Mouse (Mus musculus) embryonic facial prominence, embryonic 13.5 days (tissue): Measurements from ENCODE around the gene Cyth1. TPM values are rescaled to one million over a fixed set of nuclear protein-coding genes. Genes with fewer than 3 reads are reported as not detected.

Experiments used
- ATAC-seq: fragments of 200-750 bp; cut with Nextera tagmentation; 2 replicates; pipeline ENCODE4 v1.8.0; 2017; ENCODE audit warnings: low read depth; ENCODE audit not compliant: insufficient number of reproducible peaks, insufficient read depth, low FRiP score, low TSS enrichment
- H3K27ac ChIP-seq: fragments of 300-500 bp; sonication (generic); 2 replicates; pipeline ENCODE4 v1.5.1; 2015; ENCODE audit warnings: moderate library complexity, mild to moderate bottlenecking, inconsistent platforms
- H3K27me3 ChIP-seq: fragments of 300-500 bp; sonication (generic); 2 replicates; pipeline ENCODE4 v1.6.1; 2015; ENCODE audit warnings: mild to moderate bottlenecking, inconsistent platforms
- H3K36me3 ChIP-seq: fragments of 300-500 bp; sonication (generic); 2 replicates; pipeline ENCODE4 v1.6.1; 2015; ENCODE audit warnings: mild to moderate bottlenecking, inconsistent platforms
- H3K4me1 ChIP-seq: fragments of 300-500 bp; sonication (generic); 2 replicates; pipeline ENCODE4 v1.6.1; 2015; ENCODE audit warnings: inconsistent platforms
- H3K4me2 ChIP-seq: fragments of 300-500 bp; sonication (generic); 2 replicates; pipeline ENCODE4 v1.6.1; 2015; ENCODE audit warnings: moderate library complexity, mild to moderate bottlenecking, inconsistent platforms
- H3K4me3 ChIP-seq: fragments of 300-500 bp; sonication (generic); 2 replicates; pipeline ENCODE4 v1.5.1; 2015; ENCODE audit warnings: mild to moderate bottlenecking, inconsistent platforms
- H3K9ac ChIP-seq: fragments of 300-500 bp; sonication (generic); 2 replicates; pipeline ENCODE4 v1.6.1; 2015; ENCODE audit warnings: mild to moderate bottlenecking, inconsistent platforms
- H3K9me3 ChIP-seq: fragments of 300-500 bp; sonication (generic); 2 replicates; pipeline ENCODE4 v1.6.1; 2016; ENCODE audit warnings: inconsistent platforms
- WGBS: fragments of 180-500 bp; shearing (Covaris S2); methylation state at CpG from one replicate; pipeline ENCODE4 v1.1.7; 2015; ENCODE audit warnings: mixed read lengths; 5-methylcytosine and 5-hydroxymethylcytosine counted together
- polyA plus RNA-seq: library from polyadenylated mRNA; unstranded; fragments of >200 nt; fragmentation: Nextera tagmentation; extraction: Ambion mirVana; gene quantifications from 2 replicates; pipeline ENCODE4 v1.2.1, GENCODE M21; 2015

Cyth1 gene
- polyA plus RNA-seq, result 15.8 and 16.1 TPM in 2 replicates

GRCm38 (mm10) chr11:118248150-118249011 is at the start of gene Cyth1:
Gene Cyth1 (minus strand): TSS chr11:118248592.
- no peaks in the 10 kb centered on the region for H3K27me3 ChIP-seq

GRCm38 (mm10) chr11:118297967-118298366 is 49.6 kb upstream of the Cyth1 start:
- peaks cover 31% of the 10 kb centered on the region for H3K36me3 ChIP-seq
- no peak overlapping the region for H3K4me2 ChIP-seq
- H3K9ac ChIP-seq, result no peak overlapping the region
- no peaks in the 10 kb centered on the region for H3K9me3 ChIP-seq
- H3K27me3 ChIP-seq, result no peaks in the 10 kb centered on the region
- WGBS, result 77% methylated on average over 3 of the region's 3 CpGs
- H3K27ac ChIP-seq, result no peak overlapping the region
- ATAC-seq, result no peak
- H3K4me1 ChIP-seq, result no peaks in the 10 kb centered on the region; the same call in 1 of the 2 replicates
- H3K4me3 ChIP-seq, result no peak overlapping the region

More at GRCm38 (mm10) chr11:118248150-118249011, at the start of gene Cyth1:
- peak within 1 kb of the TSS; percentile 87 for H3K4me3 ChIP-seq
- WGBS, result under 1% methylated on average over 86 of the region's 86 CpGs
- peak within 1 kb of the TSS; percentile 91 for H3K9ac ChIP-seq
- H3K4me2 ChIP-seq, result peak within 1 kb of the TSS; percentile 89
- peaks cover 33% of the 10 kb centered on the region for H3K4me1 ChIP-seq
- H3K36me3 ChIP-seq, result no peaks in the 10 kb centered on the region
- H3K27ac ChIP-seq, result peak within 1 kb of the TSS; percentile 82
- no peaks in the 10 kb centered on the region for H3K9me3 ChIP-seq
- peak; percentile 90 for ATAC-seq

GRCm38 (mm10) chr11:118295026-118295425 is 46.6 kb upstream of the Cyth1 start:
- no peaks in the 10 kb centered on the region for H3K27me3 ChIP-seq
- no peak overlapping the region for H3K4me3 ChIP-seq
- peaks cover 8% of the 10 kb centered on the region; the same call in 1 of the 2 replicates for H3K36me3 ChIP-seq
- no peak for ATAC-seq
- H3K27ac ChIP-seq, result no peak overlapping the region
- peaks cover 4% of the 10 kb centered on the region for H3K4me1 ChIP-seq
- no peak overlapping the region for H3K9ac ChIP-seq
- H3K9me3 ChIP-seq, result no peaks in the 10 kb centered on the region
- H3K4me2 ChIP-seq, result no peak overlapping the region
- WGBS, result 83% methylated on average over 2 of the region's 2 CpGs

- no peak overlapping the region for H3K4me2 ChIP-seq
- ATAC-seq, result no peak
- H3K9me3 ChIP-seq, result no peaks in the 10 kb centered on the region
- peaks cover 15% of the 10 kb centered on the region for H3K4me1 ChIP-seq
- H3K27me3 ChIP-seq, result no peaks in the 10 kb centered on the region
- no peak overlapping the region for H3K9ac ChIP-seq
- WGBS, result 55% methylated on average over 6 of the region's 6 CpGs
- peaks cover 1% of the 10 kb centered on the region for H3K36me3 ChIP-seq
- no peak overlapping the region for H3K4me3 ChIP-seq
- no peak overlapping the region for H3K27ac ChIP-seq
Measured at GRCm38 (mm10) chr11:118292671-118293070, 44.3 kb upstream of the Cyth1 start.

- Histone ChIP-seq H3K27me3 (no peaks in the 10 kb centered on the region), H3K4me3 (peak within 1 kb of the TSS; percentile 95), H3K36me3 (peaks cover 25% of the 10 kb centered on the region), H3K4me2 (peak within 1 kb of the TSS; percentile 94), H3K27ac (peak within 1 kb of the TSS; percentile 90), H3K9me3 (no peaks in the 10 kb centered on the region), H3K9ac (peak within 1 kb of the TSS; percentile 92), H3K4me1 (peaks cover 15% of the 10 kb centered on the region)
- WGBS, result under 1% methylated on average over 68 of the region's 68 CpGs
- peak; percentile 99 for ATAC-seq
Measured at GRCm38 (mm10) chr11:118289999-118290889, 41.9 kb upstream of the Cyth1 start, which contains the start of gene Usp36. Gene Usp36 (minus strand): TSS chr11:118290244.

- Histone ChIP-seq H3K4me3 (peak overlapping the region; percentile 95), H3K27ac (peak overlapping the region; percentile 80), H3K9ac (peak overlapping the region; percentile 92), H3K4me1 (peaks cover 15% of the 10 kb centered on the region), H3K36me3 (peaks cover 31% of the 10 kb centered on the region), H3K4me2 (peak overlapping the region; percentile 94), H3K9me3 (no peaks in the 10 kb centered on the region), H3K27me3 (no peaks in the 10 kb centered on the region)
- 0% methylated on average over 22 of the region's 22 CpGs for WGBS
- ATAC-seq, result no peak
Measured at GRCm38 (mm10) chr11:118289562-118289961, 41.2 kb upstream of the Cyth1 start.

GRCm38 (mm10) chr11:118289037-118289511 is 40.7 kb upstream of the Cyth1 start:
- Histone ChIP-seq H3K9ac (peak overlapping the region; percentile 92), H3K4me3 (peak overlapping the region; percentile 95), H3K27me3 (no peaks in the 10 kb centered on the region), H3K36me3 (peaks cover 36% of the 10 kb centered on the region), H3K4me2 (peak overlapping the region; percentile 94), H3K27ac (peak overlapping the region; percentile 80; the same call in 1 of the 2 replicates), H3K4me1 (peaks cover 15% of the 10 kb centered on the region), H3K9me3 (no peaks in the 10 kb centered on the region)
- ATAC-seq, result no peak
- under 1% methylated on average over 16 of the region's 16 CpGs for WGBS

- Histone ChIP-seq H3K36me3 (peaks cover 51% of the 10 kb centered on the region), H3K4me3 (no peak overlapping the region), H3K9ac (peak overlapping the region; percentile 36; the same call in 1 of the 2 replicates), H3K27me3 (no peaks in the 10 kb centered on the region), H3K4me2 (no peak overlapping the region), H3K27ac (no peak overlapping the region), H3K4me1 (peaks cover 15% of the 10 kb centered on the region), H3K9me3 (no peaks in the 10 kb centered on the region)
- 95% methylated on average over 9 of the region's 9 CpGs for WGBS
- no peak for ATAC-seq
Measured at GRCm38 (mm10) chr11:118287573-118287972, 39.2 kb upstream of the Cyth1 start.

- no peak overlapping the region for H3K27ac ChIP-seq
- no peaks in the 10 kb centered on the region for H3K9me3 ChIP-seq
- 0 out of 2 replicates have a peak overlapping the region, but pooled peaks have one; percentile 46 for H3K9ac ChIP-seq
- no peaks in the 10 kb centered on the region for H3K27me3 ChIP-seq
- ATAC-seq, result no peak
- H3K4me3 ChIP-seq, result no peak overlapping the region
- no peak overlapping the region for H3K4me2 ChIP-seq
- H3K36me3 ChIP-seq, result peaks cover 63% of the 10 kb centered on the region
- 92% methylated on average over 9 of the region's 9 CpGs for WGBS
- H3K4me1 ChIP-seq, result peaks cover 15% of the 10 kb centered on the region
Measured at GRCm38 (mm10) chr11:118286434-118286833, 38.0 kb upstream of the Cyth1 start.

- Histone ChIP-seq H3K4me2 (no peak overlapping the region), H3K9ac (0 out of 2 replicates have a peak overlapping the region, but pooled peaks have one; percentile 46), H3K9me3 (no peaks in the 10 kb centered on the region), H3K27ac (no peak overlapping the region), H3K36me3 (peaks cover 69% of the 10 kb centered on the region), H3K4me1 (peaks cover 13% of the 10 kb centered on the region), H3K4me3 (no peak overlapping the region), H3K27me3 (no peaks in the 10 kb centered on the region)
- ATAC-seq, result no peak
- WGBS, result 93% methylated on average over 13 of the region's 13 CpGs
Measured at GRCm38 (mm10) chr11:118285791-118286190, 37.4 kb upstream of the Cyth1 start.

- no peak overlapping the region for H3K4me3 ChIP-seq
- no peak overlapping the region for H3K9ac ChIP-seq
- H3K4me2 ChIP-seq, result no peak overlapping the region
- peaks cover 100% of the 10 kb centered on the region for H3K36me3 ChIP-seq
- WGBS, result 91% methylated on average over 3 of the region's 3 CpGs
- H3K4me1 ChIP-seq, result no peaks in the 10 kb centered on the region
- H3K27me3 ChIP-seq, result no peaks in the 10 kb centered on the region
- no peaks in the 10 kb centered on the region for H3K9me3 ChIP-seq
- no peak for ATAC-seq
- H3K27ac ChIP-seq, result no peak overlapping the region
Measured at GRCm38 (mm10) chr11:118280218-118280617, 31.8 kb upstream of the Cyth1 start.
